Mouse (Mus musculus) heart, adult 9 months (tissue): ENCODE results near the gene Mmrn1.
"Not testable (repeated sequence)": the region's sequence is repeated elsewhere in the genome, so short reads cannot be mapped to it uniquely, and the experiment has no call there.

Experiments
- DNase-seq, 2 experiments: peaks; one replicate each; pipeline ENCODE4 v3.0.0; 2022; ENCODE audit warnings: low spot score in 2 of 2

Mmrn1 gene

GRCm38 (mm10) chr6:60924676-60925075 lies at the start of gene Mmrn1:
Mmrn1 (plus strand) TSS chr6:60924976.
- DNase-seq: not testable (repeated sequence)

GRCm38 (mm10) chr6:60880362-60880761 lies 44.4 kb upstream of the Mmrn1 start:
- no peak for DNase-seq

DNA sequence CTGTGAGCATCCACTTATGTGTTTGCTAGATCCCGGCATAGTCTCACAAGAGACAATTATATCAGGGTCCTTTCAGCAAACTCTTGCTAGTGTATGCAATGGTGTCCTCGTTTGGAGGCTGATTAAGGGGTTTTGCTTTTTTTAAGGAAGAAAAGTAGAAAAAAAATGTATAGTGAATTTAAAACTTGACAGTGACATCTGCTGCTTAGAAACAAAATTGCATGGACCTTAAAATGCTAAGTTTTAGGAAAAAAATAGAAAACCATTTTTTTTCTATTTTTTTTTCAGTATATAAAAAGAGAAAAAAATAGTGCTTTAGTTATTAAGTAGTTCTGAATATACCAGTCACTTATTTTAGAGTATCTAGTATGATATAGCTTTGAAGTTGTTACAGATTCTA lies 43.2 kb upstream of the Mmrn1 start:
- DNase-seq: no peak

DNA sequence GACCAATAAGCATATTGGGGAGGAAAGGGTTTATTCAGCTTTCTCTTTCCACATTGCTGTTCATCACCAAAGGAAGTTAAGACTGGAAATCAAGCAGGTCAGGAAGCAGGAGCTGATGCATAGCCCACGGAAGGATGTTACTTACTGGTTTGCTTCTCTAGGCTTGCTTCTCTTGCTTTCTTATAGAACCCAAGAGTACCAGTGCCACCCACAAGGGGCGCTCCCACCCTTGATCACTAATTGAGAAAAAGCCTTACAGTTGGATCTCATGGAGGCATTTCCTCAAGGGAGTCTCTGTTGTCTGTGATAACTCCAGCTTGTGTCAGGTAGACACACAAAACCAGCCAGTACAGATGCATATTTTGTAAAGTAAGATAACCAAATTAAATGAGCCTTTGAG lies 17.5 kb upstream of the Mmrn1 start:
- DNase-seq: no peak

- no peak for DNase-seq
Observed at GRCm38 (mm10) chr6:60931364-60931763, 6.6 kb downstream of the Mmrn1 start.

DNA sequence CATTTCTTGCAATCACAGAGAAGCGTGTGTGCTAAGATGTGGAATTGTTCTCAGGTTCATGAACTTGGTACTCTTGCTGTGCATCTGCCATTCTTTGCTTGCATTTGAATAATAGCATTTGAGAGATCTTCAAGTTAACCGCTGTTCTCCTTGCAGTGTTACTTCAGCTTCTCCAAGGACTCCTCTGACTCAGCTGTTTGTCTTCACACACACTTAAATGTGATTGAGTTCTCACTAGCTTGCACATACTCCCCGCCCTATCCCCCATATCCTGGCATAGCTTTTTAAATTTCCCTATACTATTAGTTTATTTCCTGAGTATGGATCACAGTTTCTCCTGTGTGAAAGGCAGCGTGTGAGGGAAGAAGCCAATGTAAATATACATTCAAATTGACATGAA lies 10.1 kb downstream of the Mmrn1 start:
- DNase-seq: no peak

GRCm38 (mm10) chr6:60935448-60936130 lies 10.8 kb downstream of the Mmrn1 start:
- DNase-seq: no peak

DNA sequence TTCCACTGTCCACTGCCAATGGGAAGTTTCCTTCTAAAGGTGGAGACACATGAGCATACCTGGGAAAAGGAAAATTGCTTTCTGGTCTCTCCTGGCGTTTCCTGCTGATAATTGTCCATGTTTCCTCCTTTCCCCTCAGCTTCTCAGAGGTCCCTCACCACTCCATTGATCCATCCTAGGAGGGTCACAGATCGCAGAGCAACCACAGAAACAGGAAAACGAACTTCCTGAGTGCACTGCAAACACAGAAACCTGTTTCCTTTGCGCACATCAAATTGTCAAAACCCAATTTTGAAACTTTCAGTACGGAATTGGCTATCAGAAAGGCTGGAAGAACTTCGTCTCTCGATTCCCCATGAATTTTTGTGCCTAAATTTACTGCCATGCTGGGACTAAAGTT lies 19.4 kb downstream of the Mmrn1 start:
- no peak for DNase-seq

DNA sequence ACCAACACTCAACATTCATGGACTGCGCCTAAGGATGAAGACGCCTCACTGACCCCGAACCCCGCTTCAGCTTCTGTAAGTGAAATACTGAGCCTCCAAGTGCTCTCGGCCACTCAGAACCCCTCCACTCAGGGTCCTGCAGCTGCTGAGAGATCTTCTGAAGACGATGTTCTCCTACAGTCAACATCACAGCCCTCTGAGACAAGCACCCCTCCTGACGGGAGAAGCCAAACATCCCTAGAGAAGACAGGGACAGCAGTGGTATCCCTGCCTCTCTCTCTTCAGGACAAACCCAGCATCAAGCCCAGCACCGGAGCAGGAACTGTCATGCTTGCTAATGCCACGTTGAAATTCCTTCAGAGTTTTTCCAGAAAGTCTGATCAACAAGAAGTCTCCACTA lies 19.8 kb downstream of the Mmrn1 start:
- no peak for DNase-seq

DNA sequence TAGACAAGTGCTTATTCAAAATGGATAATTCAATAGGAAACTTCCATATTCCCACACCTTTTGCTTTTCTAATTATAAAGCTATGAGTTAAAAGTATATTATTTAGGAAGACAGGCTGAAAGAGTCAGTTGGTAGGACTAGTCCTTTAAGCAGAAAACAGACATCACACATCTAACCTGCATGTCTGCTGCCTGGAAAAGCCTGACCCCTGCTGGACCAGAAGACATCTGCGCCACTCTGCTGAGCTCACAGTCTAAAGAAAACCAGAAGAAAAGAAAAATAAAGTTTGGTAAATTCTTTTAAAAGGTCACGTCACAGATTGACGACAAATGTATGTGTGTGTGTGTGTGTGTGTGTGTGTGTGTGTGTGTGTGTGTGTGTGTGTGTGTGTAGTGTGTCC lies 25.6 kb downstream of the Mmrn1 start:
- no peak for DNase-seq

DNA sequence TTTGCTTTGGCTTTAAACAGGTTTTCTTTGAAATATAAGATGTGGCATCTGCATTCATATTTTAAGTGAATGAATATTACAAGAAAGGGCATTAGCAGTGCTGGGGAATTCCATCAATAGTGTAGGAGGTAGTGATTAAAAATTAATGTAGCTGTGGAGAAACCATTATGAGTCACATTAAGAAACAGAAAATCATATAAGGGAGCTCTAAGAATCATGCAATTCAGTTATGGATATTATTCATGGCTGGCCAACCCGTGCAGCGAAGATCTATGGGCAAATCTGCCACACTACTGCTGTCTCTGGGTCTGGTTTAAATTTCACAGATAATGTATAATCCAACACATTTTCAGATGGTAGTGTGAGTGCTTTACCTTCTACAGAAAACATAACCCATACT lies 36.5 kb downstream of the Mmrn1 start:
- DNase-seq: no peak

GRCm38 (mm10) chr6:60961838-60962237 lies 37.1 kb downstream of the Mmrn1 start:
- no peak for DNase-seq

DNA sequence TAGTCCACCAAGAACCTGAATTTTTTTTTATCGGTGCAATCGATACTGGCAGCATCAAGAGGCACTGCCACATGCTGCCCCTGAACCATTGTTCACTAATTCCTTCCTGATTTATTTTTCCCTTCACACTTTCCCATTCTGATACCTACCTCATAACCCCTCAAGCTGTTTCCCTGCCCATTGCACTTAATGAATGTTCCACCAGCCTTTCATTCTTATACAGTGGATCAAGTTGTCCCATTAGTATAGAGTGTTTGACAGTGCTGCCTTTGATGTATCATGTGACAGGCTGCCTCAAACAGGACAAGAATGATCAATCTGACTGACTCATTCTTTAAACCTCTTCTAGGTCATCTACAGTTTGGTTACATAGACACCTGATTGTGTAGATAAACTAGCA lies 37.9 kb downstream of the Mmrn1 start:
- DNase-seq: no peak

DNA sequence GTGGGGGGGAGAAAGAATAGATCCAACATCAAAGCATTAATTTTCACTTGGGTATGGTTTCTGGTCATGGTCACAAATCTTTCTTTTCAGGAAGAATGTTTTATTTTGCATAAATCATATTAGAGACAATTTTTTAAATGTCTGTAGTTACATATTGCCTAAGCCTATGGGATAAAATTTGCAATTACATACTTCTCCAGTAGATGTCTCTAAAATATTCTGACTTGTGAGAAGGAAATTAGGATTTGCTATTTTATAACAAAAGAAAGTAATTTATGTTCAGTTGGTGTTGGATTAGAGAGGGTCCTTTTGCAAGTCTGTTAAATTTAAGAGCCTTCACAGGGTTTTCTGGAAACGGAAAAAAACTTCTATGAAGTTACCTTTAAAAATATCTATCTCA lies 39.0 kb downstream of the Mmrn1 start:
- no peak for DNase-seq

GRCm38 (mm10) chr6:60966931-60967330 lies 42.2 kb downstream of the Mmrn1 start:
- DNase-seq: no peak

GRCm38 (mm10) chr6:60969407-60969806 lies 44.6 kb downstream of the Mmrn1 start:
- DNase-seq: no peak

DNA sequence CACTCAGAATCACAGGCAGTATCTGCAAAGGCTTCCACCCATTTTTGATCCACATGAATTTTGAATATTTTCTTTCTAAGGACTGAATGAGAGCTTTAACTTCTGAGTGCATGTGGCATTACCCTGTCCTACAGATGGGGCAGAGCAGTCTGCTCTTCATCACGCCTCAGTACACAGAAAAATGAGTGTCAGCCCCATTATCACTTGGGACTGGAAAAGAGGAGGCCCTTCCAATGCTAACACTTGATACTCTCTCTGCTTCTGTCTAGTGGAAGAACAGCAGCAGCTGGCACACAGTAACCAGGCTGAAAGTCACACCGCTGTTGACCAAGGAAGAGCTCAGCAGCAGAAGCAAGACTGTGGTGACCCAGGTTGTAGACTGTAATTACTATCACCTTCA lies 46.0 kb downstream of the Mmrn1 start:
- DNase-seq: no peak

GRCm38 (mm10) chr6:60978610-60979009 lies 53.8 kb downstream of the Mmrn1 start:
- DNase-seq: no peak

DNA sequence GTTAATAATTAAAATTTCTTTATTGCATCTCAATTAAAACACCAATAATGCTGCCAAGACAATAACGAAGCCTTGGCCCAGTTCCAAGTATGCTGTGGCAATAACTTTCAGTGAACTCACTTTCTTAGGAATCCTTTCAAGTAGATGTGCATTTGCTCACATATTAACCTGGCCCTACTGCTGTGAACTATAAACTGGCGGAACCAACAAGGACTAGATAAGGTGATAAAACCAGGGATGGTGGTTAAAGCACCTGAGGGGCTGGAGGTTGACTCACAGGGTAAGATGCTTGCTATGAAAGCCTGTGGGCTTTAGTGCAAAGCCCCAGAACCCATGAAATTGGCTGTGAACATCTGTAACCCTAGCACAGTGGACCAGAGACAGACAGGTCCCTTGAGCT lies 54.3 kb downstream of the Mmrn1 start:
- no peak for DNase-seq

- DNase-seq: no peak
Observed at GRCm38 (mm10) chr6:60984360-60984759, 59.6 kb downstream of the Mmrn1 start.

DNA sequence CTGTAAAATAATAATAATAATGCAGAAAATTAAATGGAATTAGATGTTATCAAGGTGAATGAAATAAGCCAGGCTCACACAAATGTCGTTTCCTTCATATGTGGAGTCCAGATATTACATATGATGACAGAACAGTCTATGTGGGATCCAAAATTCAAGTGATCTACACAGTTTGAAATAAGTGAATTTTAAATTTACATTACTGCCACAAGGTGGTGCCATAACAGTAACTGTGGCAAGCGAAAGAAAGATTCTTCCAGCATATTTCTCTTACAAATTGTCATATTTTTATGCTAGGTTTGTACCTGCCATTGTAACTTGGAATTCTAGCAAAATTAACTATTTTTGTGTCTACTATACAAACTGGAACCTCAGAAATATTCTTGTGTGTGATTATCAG lies 61.1 kb downstream of the Mmrn1 start:
- DNase-seq: no peak

- no peak for DNase-seq
Observed at GRCm38 (mm10) chr6:60986914-60987313, 62.1 kb downstream of the Mmrn1 start.

DNA sequence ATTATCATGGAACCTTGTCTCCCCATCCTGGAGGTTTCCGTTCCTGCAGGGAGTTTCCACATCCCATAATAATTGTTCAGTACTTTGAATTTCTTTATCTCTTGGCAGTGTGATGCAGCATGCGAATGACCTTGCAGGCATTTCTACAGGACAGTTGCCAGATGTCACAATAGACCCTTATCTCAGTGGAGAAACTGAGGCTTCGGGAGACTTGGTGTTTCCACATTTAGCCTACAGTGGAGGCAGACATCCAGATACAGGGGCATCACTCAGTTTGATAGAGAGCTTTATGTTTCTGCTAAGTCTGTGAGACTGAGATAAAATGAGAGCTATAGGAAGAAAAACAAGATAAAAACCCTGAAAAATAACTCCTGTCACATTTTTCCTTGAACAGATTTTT lies 63.0 kb downstream of the Mmrn1 start:
- no peak for DNase-seq

DNA sequence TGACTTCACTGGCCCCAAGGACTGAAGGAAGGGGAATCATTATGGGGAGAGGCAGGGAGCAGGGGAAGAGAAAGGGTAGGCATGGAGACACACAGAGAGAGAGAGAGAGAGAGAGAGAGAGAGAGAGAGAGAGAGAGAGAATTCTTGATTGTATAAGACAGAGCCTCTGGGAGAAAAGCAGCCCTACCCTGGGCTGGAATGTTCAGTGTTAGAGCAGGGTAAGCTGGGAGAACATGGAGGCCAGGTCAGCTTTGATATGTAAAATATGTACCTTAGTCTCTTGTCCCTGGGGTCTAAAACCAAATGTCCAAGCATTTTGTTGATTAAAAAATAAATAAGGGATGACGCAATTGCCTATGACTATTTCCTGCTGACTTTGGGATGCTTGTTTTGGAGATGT lies 67.6 kb downstream of the Mmrn1 start:
- DNase-seq: no peak
